In genomic region chr6:89242371-89243288, GRCm38 (mm10) we compare ENCODE assay signal across 8 mouse cellular contexts.
A peak's percentile ranks its signal among the peaks of the same experiment; 100 is the strongest.
DNase-seq lines count a peak whose midpoint lies in the region; ATAC-seq and TF ChIP-seq lines count a peak whose summit lies in the region.

No protein-coding gene starts in this region.

- no peaks in the 10 kb centered on the region for H3K9me3 ChIP-seq in hindbrain, embryonic 10.5 days
- H3K9me3 ChIP-seq in limb, embryonic 11.5 days (ENCODE audit: control insufficient read depth, low read length): no peaks in the 10 kb centered on the region
- H3K9me3 ChIP-seq in liver, embryonic 11.5 days (ENCODE audit: control insufficient read depth, low read length): no peaks in the 10 kb centered on the region

- H3K4me1 ChIP-seq in hindbrain, embryonic 10.5 days (replicated peaks): peaks cover 63% of the 10 kb centered on the region
- H3K4me1 ChIP-seq in limb, embryonic 11.5 days (ENCODE audit: control insufficient read depth, insufficient read depth, low read length): no peaks in the 10 kb centered on the region
- H3K4me1 ChIP-seq in liver, embryonic 11.5 days (replicated peaks; ENCODE audit: control insufficient read depth, insufficient read depth, low read length): no peaks in the 10 kb centered on the region

- ATAC-seq in limb, embryonic 11.5 days (ENCODE audit: insufficient number of reproducible peaks, low FRiP score, low TSS enrichment, low read depth): no peak
- ATAC-seq in CD4-positive, CD25-positive, alpha-beta regulatory T cell, adult 4 months: no peak
- ATAC-seq in cerebellum, adult (ENCODE audit: insufficient number of reproducible peaks, low FRiP score, low TSS enrichment): no peak
- ATAC-seq in liver, embryonic 11.5 days (replicated peaks; ENCODE audit: low FRiP score): no peak

- H3K36me3 ChIP-seq in hindbrain, embryonic 10.5 days: no peaks in the 10 kb centered on the region
- no peaks in the 10 kb centered on the region for H3K36me3 ChIP-seq in limb, embryonic 11.5 days (ENCODE audit: control insufficient read depth, insufficient read depth, low read length)
- no peaks in the 10 kb centered on the region for H3K36me3 ChIP-seq in liver, embryonic 11.5 days (ENCODE audit: control insufficient read depth, insufficient read depth, low read length)

- no peak overlapping the region for H3K27ac ChIP-seq in layer of hippocampus, adult 2 months
- peak overlapping the region; percentile 59 for H3K27ac ChIP-seq in hindbrain, embryonic 10.5 days
- H3K27ac ChIP-seq in limb, embryonic 11.5 days (replicated peaks; ENCODE audit: low read depth, low read length): no peak overlapping the region
- no peak overlapping the region for H3K27ac ChIP-seq in liver, embryonic 11.5 days (ENCODE audit: low read depth, low read length)

- TF ChIP-seq CTCF in layer of hippocampus, adult 2 months (conservative IDR thresholded peaks at IDR 0.05): 0 out of 2 replicates have a peak, but pooled peaks have one; percentile 15

- WGBS in hindbrain, embryonic 10.5 days: 27% methylated on average over 18 of the region's 18 CpGs
- 27% methylated on average over 18 of the region's 18 CpGs for WGBS in limb, embryonic 11.5 days
- WGBS in liver, embryonic 11.5 days: 34% methylated on average over 18 of the region's 18 CpGs

- H3K27me3 ChIP-seq in hindbrain, embryonic 10.5 days (ENCODE audit: insufficient read depth, poor library complexity, severe bottlenecking): peaks cover 11% of the 10 kb centered on the region; the same call in 1 of the 2 replicates
- H3K27me3 ChIP-seq in limb, embryonic 11.5 days (ENCODE audit: control insufficient read depth, insufficient read depth, low read length): no peaks in the 10 kb centered on the region
- H3K27me3 ChIP-seq in liver, embryonic 11.5 days (replicated peaks; ENCODE audit: control insufficient read depth, insufficient read depth, low read length): no peaks in the 10 kb centered on the region

- no peak for DNase-seq in layer of hippocampus, adult 2 months (ENCODE audit: low spot score in 2 of 2)
- no peak for DNase-seq in layer of hippocampus, adult 9-11 months
- peak; percentile 53 for DNase-seq in R1 (ENCODE audit: low read depth, low spot score)
- peak; percentile 69 for DNase-seq in hindbrain, embryonic 10.5 days (ENCODE audit: low spot score)
- peak; percentile 80 for DNase-seq in limb, embryonic 11.5 days (ENCODE audit: low spot score)
- no peak for DNase-seq in liver, embryonic 11.5 days (ENCODE audit: low spot score)

- H3K4me2 ChIP-seq in limb, embryonic 11.5 days (ENCODE audit: low read depth, severe bottlenecking): no peak overlapping the region
- no peak overlapping the region for H3K4me2 ChIP-seq in liver, embryonic 11.5 days

- H3K9ac ChIP-seq in limb, embryonic 11.5 days (ENCODE audit: low read length): no peak overlapping the region
- H3K9ac ChIP-seq in liver, embryonic 11.5 days (ENCODE audit: low read depth, low read length): no peak overlapping the region

- no peak overlapping the region for H3K4me3 ChIP-seq in layer of hippocampus, adult 2 months
- H3K4me3 ChIP-seq in hindbrain, embryonic 10.5 days: no peak overlapping the region
- H3K4me3 ChIP-seq in limb, embryonic 11.5 days (ENCODE audit: low read depth, low read length): no peak overlapping the region
- no peak overlapping the region for H3K4me3 ChIP-seq in liver, embryonic 11.5 days (ENCODE audit: low read depth, low read length)

Comparison
In these comparisons a context has a peak if more than half of its experiments do, and no peak if none do; other contexts are left out.
1. DNase-seq: peak in R1 (single experiment), hindbrain, embryonic 10.5 days (single experiment) and limb, embryonic 11.5 days (single experiment); none in layer of hippocampus, adult 2 months (0 of 2), layer of hippocampus, adult 9-11 months (single experiment) and liver, embryonic 11.5 days (single experiment).